Mouse (Mus musculus): ENCODE measurements at regions not wholly inside any gene's neighbourhood (a gene's known extent, or its start where the extent isn't known, plus 50 kb on each side); places are given as distances from the start of the nearest gene placed in this dataset.

DNA sequence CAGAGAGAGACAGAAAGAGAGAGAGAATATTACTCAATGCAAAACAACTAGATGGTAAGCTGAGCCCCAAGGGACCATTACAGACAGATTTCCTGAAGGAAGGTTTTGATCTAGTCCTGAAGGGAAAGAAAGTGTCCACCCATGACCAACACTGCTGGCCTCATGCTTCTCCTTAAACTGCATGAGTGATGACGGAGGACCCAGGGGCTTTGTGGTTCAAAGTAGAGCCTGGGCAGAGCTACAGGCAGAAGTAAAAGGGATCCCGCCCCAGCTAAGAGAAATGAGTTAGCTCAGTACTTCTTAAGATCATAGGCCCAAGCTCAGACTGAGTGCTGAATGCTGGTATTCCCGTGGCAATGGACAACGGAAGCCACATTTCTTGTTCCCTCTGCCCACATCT lies 476.9 kb downstream of the Bnc2 start:
- TF ChIP-seq CTCF (IDR thresholded peaks at IDR 0.05; ENCODE audit: low read depth, low read length) (no peak), POLR2A (IDR thresholded peaks at IDR 0.05; ENCODE audit: extremely low read depth, insufficient read depth, low read length) (no peak)

Data from liver, adult 2 months (tissue).